Mouse (Mus musculus) embryonic fibroblast, embryonic 13.5 days (primary cell): ENCODE data around the gene Thap7. TPM values are rescaled to one million over a fixed set of nuclear protein-coding genes. Genes with fewer than 3 reads are reported as not detected.
"Not testable (repeated sequence)": the region's sequence is repeated elsewhere in the genome, so short reads cannot be mapped to it uniquely, and the experiment has no call there.

Experiments used
- H3K27ac ChIP-seq: 2 replicates; pipeline ENCODE4 v1.5.1; 2012; ENCODE audit warnings: low read length, control low read depth, inconsistent platforms; ENCODE audit not compliant: insufficient read depth
- H3K4me1 ChIP-seq: 2 replicates; pipeline ENCODE4 v1.6.1; 2011; ENCODE audit warnings: low read length; ENCODE audit not compliant: control insufficient read depth, insufficient read depth
- H3K4me3 ChIP-seq: 2 replicates; pipeline ENCODE4 v1.5.1; 2011; ENCODE audit warnings: mild to moderate bottlenecking, control low read depth, low read length; ENCODE audit not compliant: insufficient read depth
- CTCF ChIP-seq: IDR thresholded peaks from 2 replicates; pipeline ENCODE4 v1.5.1; 2011; ENCODE audit warnings: mild to moderate bottlenecking, control low read depth, low read length, moderate library complexity, borderline replicate concordance; ENCODE audit not compliant: insufficient read depth
- POLR2A ChIP-seq: IDR thresholded peaks from 2 replicates; pipeline ENCODE4 v1.6.1; 2011; ENCODE audit warnings: low read depth, mild to moderate bottlenecking, control low read depth, low read length, moderate library complexity
- polyA plus RNA-seq: library from polyadenylated mRNA; stranded (reverse); fragments of >200 nt; gene quantifications from 2 replicates; pipeline ENCODE4 v1.2.4, GENCODE M21; 2011; ENCODE audit warnings: low read depth; ENCODE audit not compliant: missing spikeins, insufficient read length

Thap7 gene
- polyA plus RNA-seq, 1 experiment = 23.8 TPM

- no peak overlapping the region for H3K27ac ChIP-seq
- TF ChIP-seq POLR2A (no peak), CTCF (no peak)
Measured at GRCm38 (mm10) chr16:17510686-17511085, 20.2 kb downstream of the Thap7 start.

GRCm38 (mm10) chr16:17510143-17510542 lies 20.8 kb downstream of the Thap7 start:
- Histone ChIP-seq H3K27ac (no peak overlapping the region), H3K4me1 (peaks cover 4% of the 10 kb centered on the region; the same call in 1 of the 2 replicates), H3K4me3 (peak overlapping the region; percentile 79)
- TF ChIP-seq CTCF = no peak
- no peak for TF ChIP-seq POLR2A

More at GRCm38 (mm10) chr16:17510686-17511085, 20.2 kb downstream of the Thap7 start:
- Histone ChIP-seq H3K4me3 (no peak overlapping the region), H3K4me1 (peaks cover 4% of the 10 kb centered on the region; the same call in 1 of the 2 replicates)

- Histone ChIP-seq H3K27ac (peak overlapping the region; percentile 96), H3K4me3 (peak overlapping the region; percentile 79), H3K4me1 (peaks cover 4% of the 10 kb centered on the region; the same call in 1 of the 2 replicates)
- TF ChIP-seq POLR2A = 0 out of 2 replicates have a peak, but pooled peaks have one; percentile 5
- TF ChIP-seq CTCF = no peak
Measured at GRCm38 (mm10) chr16:17509240-17509597, 21.7 kb downstream of the Thap7 start.

- Histone ChIP-seq H3K4me3 (peak within 1 kb of the TSS; percentile 79), H3K27ac (peak within 1 kb of the TSS; percentile 96), H3K4me1 (peaks cover 4% of the 10 kb centered on the region; the same call in 1 of the 2 replicates)
- peak; percentile 92 for TF ChIP-seq POLR2A
- TF ChIP-seq CTCF = no peak
Measured at GRCm38 (mm10) chr16:17508546-17509239, 22.2 kb downstream of the Thap7 start, which contains the start of gene Lztr1. Lztr1 (plus strand) TSS chr16:17508688.

GRCm38 (mm10) chr16:17508031-17508430 lies 22.9 kb downstream of the Thap7 start:
- Histone ChIP-seq H3K4me3 (peak overlapping the region; percentile 79), H3K27ac (peak overlapping the region; percentile 96; the same call in 1 of the 2 replicates)
- H3K4me1 ChIP-seq = not testable (repeated sequence)

- TF ChIP-seq POLR2A = no peak
- Histone ChIP-seq H3K4me3 (no peak overlapping the region), H3K27ac (no peak overlapping the region), H3K4me1 (peaks cover 4% of the 10 kb centered on the region; the same call in 1 of the 2 replicates)
Measured at GRCm38 (mm10) chr16:17507018-17507552, 23.9 kb downstream of the Thap7 start.

GRCm38 (mm10) chr16:17502681-17503080 lies 28.3 kb downstream of the Thap7 start:
- no peak overlapping the region for H3K27ac ChIP-seq
- H3K4me1 ChIP-seq = no peaks in the 10 kb centered on the region
- no peak overlapping the region for H3K4me3 ChIP-seq
- TF ChIP-seq CTCF = no peak
- no peak for TF ChIP-seq POLR2A

- Histone ChIP-seq H3K4me1 (no peaks in the 10 kb centered on the region), H3K27ac (no peak overlapping the region), H3K4me3 (no peak overlapping the region)
- no peak for TF ChIP-seq POLR2A
- no peak for TF ChIP-seq CTCF
Measured at GRCm38 (mm10) chr16:17499249-17499883, 31.6 kb downstream of the Thap7 start.

GRCm38 (mm10) chr16:17496499-17497305 lies 34.2 kb downstream of the Thap7 start:
- Histone ChIP-seq H3K4me1 (no peaks in the 10 kb centered on the region), H3K27ac (no peak overlapping the region), H3K4me3 (no peak overlapping the region)
- TF ChIP-seq POLR2A = no peak
- TF ChIP-seq CTCF = no peak
